Mouse (Mus musculus) forebrain, embryonic 15.5 days (tissue): ENCODE data around the gene Dhx34. TPM values are rescaled to one million over a fixed set of nuclear protein-coding genes. Genes with fewer than 3 reads are reported as not detected.

ENCODE experiments used
- ATAC-seq: fragments of 200-750 bp; cut with Nextera tagmentation; replicated peaks from 2 replicates; pipeline ENCODE4 v1.8.0; 2017; ENCODE audit warnings: mild to moderate bottlenecking, moderate TSS enrichment, moderate library complexity
- H3K27ac ChIP-seq: fragments of 300-500 bp; sonication (generic); replicated peaks from 2 replicates; pipeline ENCODE4 v1.5.1; 2015; ENCODE audit warnings: mild to moderate bottlenecking, inconsistent platforms
- H3K27me3 ChIP-seq: fragments of 300-500 bp; sonication (generic); 2 replicates; pipeline ENCODE4 v1.6.1; 2015; ENCODE audit warnings: inconsistent platforms
- H3K36me3 ChIP-seq: fragments of 300-500 bp; sonication (generic); 2 replicates; pipeline ENCODE4 v1.6.1; 2015; ENCODE audit warnings: mild to moderate bottlenecking, inconsistent platforms
- H3K4me1 ChIP-seq: fragments of 300-500 bp; sonication (generic); 2 replicates; pipeline ENCODE4 v1.6.1; 2015; ENCODE audit warnings: inconsistent platforms
- H3K4me2 ChIP-seq: fragments of 300-500 bp; sonication (generic); replicated peaks from 2 replicates; pipeline ENCODE4 v1.6.1; 2015; ENCODE audit warnings: mild to moderate bottlenecking, inconsistent platforms
- H3K4me3 ChIP-seq: fragments of 300-500 bp; sonication (generic); 2 replicates; pipeline ENCODE4 v1.5.1; 2015; ENCODE audit warnings: mild to moderate bottlenecking, inconsistent platforms
- H3K9ac ChIP-seq: fragments of 300-500 bp; sonication (generic); replicated peaks from 2 replicates; pipeline ENCODE4 v1.6.1; 2015; ENCODE audit warnings: mild to moderate bottlenecking, inconsistent platforms
- H3K9me3 ChIP-seq: fragments of 300-500 bp; sonication (generic); 2 replicates; pipeline ENCODE4 v1.6.1; 2016; ENCODE audit warnings: inconsistent platforms
- WGBS: fragments of 180-500 bp; shearing (Covaris S2); methylation state at CpG from one replicate; pipeline ENCODE4 v1.1.7; 2015; ENCODE audit warnings: mixed read lengths; 5-methylcytosine and 5-hydroxymethylcytosine counted together
- polyA plus RNA-seq: library from polyadenylated mRNA; unstranded; fragments of >200 nt; fragmentation: Nextera tagmentation; extraction: Ambion mirVana; gene quantifications from 2 replicates; pipeline ENCODE4 v1.2.1, GENCODE M21; 2015

Gene Dhx34
- polyA plus RNA-seq, 1 experiment from 2014 or later = 15.3 TPM

- peak overlapping the region; percentile 39; the same call in 1 of the 2 replicates for H3K27ac ChIP-seq
- H3K9me3 ChIP-seq = no peaks in the 10 kb centered on the region
- 71% methylated on average over 9 of the region's 9 CpGs for WGBS
- H3K9ac ChIP-seq = no peak overlapping the region
- no peaks in the 10 kb centered on the region for H3K36me3 ChIP-seq
- ATAC-seq = no peak; the same call in 1 of the 2 replicates
- no peak overlapping the region for H3K4me3 ChIP-seq
- peaks cover 18% of the 10 kb centered on the region; the same call in 1 of the 2 replicates for H3K27me3 ChIP-seq
- H3K4me2 ChIP-seq = no peak overlapping the region
- H3K4me1 ChIP-seq = peaks cover 12% of the 10 kb centered on the region
Observed at GRCm38 (mm10) chr7:16155132-16155872, 66.5 kb downstream of the Dhx34 start.

DNA sequence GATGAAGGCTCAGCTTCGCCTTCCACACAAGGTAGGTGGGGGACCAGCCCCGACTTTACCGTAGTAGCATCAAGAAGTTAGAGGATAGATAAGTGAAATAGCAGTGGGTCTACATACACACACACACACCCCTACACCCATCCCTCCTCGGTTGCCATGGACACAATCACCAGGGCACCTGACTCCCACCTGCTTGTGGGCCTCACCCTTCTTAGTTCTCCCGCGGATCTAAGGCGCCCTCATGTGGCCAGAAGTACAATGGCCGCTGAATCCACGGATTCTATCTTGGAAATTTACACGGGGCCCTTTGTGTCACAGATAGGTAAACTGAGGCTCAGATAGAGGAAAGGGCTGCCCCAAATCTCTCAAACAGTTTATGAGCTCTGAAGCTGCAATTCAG is 68.3 kb downstream of the Dhx34 start:
- WGBS = 17% methylated on average over 10 of the region's 10 CpGs
- no peaks in the 10 kb centered on the region for H3K36me3 ChIP-seq
- no peak overlapping the region for H3K9ac ChIP-seq
- H3K27me3 ChIP-seq = peaks cover 6% of the 10 kb centered on the region; the same call in 1 of the 2 replicates
- no peak overlapping the region for H3K4me3 ChIP-seq
- H3K27ac ChIP-seq = peak overlapping the region; percentile 23; the same call in 1 of the 2 replicates
- no peaks in the 10 kb centered on the region for H3K9me3 ChIP-seq
- peaks cover 26% of the 10 kb centered on the region for H3K4me1 ChIP-seq
- H3K4me2 ChIP-seq = no peak overlapping the region
- peak; percentile 82 for ATAC-seq

DNA sequence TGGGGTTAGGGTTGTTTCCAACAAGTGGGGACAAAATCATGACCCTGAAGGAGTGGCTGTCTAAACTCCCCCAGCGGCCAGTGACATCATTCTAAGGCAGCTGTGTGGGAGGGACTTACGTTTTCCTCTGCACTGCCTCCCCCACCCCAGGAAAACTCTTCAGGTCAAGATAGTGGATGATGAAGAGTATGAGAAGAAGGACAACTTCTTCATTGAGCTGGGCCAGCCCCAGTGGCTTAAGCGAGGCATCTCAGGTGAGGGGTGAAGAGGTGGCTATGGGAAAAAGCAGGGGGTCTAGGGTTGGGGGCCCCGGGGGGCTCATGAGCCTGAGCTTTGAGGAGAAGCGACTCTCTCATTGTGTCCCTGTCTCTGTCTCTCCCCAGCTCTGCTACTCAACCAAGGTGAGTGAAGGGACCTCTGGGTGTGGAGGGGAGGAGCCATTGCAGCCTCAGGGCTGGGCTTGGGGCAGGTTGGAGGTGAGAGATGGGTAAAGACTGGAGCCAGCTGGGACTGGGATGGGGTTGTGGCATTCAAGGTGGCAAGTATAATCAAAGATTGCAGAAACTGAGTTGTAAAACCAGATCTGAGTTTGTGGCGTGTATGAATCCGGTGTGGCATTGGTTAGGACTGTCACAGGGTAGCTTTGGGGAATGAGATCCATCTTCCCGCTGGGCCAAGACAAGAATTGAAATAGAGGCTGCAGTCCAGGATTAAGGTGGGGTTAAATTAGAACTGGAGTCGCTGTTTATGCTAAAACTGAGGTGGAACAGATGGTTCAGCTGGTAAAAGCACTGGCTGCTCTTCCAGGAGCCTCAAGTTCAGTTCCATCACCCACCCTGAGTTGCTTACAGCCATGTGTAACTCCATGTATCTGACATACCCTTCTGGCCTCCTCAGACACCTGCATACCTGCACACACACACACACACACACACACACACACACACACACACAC is 71.4 kb downstream of the Dhx34 start:
- Histone ChIP-seq H3K36me3 (no peaks in the 10 kb centered on the region), H3K4me2 (no peak overlapping the region), H3K9me3 (no peaks in the 10 kb centered on the region), H3K27ac (0 out of 2 replicates have a peak overlapping the region, but pooled peaks have one; percentile 4), H3K9ac (no peak overlapping the region), H3K4me3 (no peak overlapping the region), H3K4me1 (peaks cover 45% of the 10 kb centered on the region), H3K27me3 (no peaks in the 10 kb centered on the region)
- no peak for ATAC-seq
- WGBS = 79% methylated on average over 9 of the region's 9 CpGs

DNA sequence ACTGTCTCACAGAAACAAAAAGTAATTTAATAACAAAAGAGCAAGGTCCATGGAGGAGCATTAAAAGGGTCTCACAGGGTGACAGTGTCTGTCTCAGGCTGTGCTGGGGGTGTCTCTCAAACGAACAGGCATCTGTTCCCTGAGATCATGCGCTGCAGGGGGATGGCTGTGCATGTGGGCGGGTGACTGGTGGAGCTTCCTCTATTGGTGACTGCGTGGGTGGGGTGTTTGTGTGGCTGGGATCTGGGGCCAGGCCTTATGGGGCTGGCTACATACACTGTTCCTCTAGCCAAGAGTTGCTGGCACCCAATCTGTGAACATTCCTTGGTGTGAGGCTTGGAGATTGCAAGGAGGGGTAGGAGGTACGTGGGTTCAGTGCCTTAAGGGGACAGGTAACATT is 72.6 kb downstream of the Dhx34 start:
- Histone ChIP-seq H3K36me3 (0 out of 2 replicates have a peak, but pooled peaks cover 5% of the 10 kb centered on the region), H3K9ac (no peak overlapping the region), H3K4me3 (no peak overlapping the region), H3K27ac (peak overlapping the region; percentile 75), H3K4me2 (no peak overlapping the region), H3K4me1 (peaks cover 38% of the 10 kb centered on the region), H3K9me3 (no peaks in the 10 kb centered on the region), H3K27me3 (no peaks in the 10 kb centered on the region)
- WGBS = 45% methylated on average over 5 of the region's 5 CpGs
- ATAC-seq = peak; percentile 43

DNA sequence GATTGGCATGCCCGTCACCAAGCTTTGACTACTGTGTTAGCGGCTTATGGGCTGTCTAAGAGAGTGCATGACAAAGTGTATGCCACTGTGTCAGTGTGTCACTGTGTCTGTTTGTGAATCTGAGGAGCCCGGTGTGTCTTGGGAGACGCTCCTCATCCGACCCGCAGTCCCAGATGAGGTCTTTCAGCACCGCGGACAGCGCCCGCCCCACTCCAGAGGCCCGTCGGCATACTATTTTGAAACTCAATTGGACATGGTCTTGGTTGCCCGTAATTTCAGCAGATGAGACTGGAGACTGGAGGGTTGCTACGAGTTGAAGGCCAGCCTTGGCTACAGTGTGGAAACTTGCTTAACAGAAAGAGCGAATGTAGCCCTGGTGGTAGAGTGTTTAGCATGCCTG is 74.2 kb downstream of the Dhx34 start:
- 12% methylated on average over 15 of the region's 15 CpGs for whole genome bisulfite sequencing
- H3K4me3 ChIP-seq = no peak overlapping the region
- H3K4me1 ChIP-seq = peaks cover 34% of the 10 kb centered on the region
- peak overlapping the region; percentile 50; the same call in 1 of the 2 replicates for H3K27ac ChIP-seq
- H3K9ac ChIP-seq = no peak overlapping the region
- H3K36me3 ChIP-seq = 0 out of 2 replicates have a peak, but pooled peaks cover 5% of the 10 kb centered on the region
- no peaks in the 10 kb centered on the region for H3K9me3 ChIP-seq
- H3K4me2 ChIP-seq = no peak overlapping the region
- no peak for ATAC-seq
- H3K27me3 ChIP-seq = no peaks in the 10 kb centered on the region

Other genes starting within 250 kb of the Dhx34 start
- gene Bicra, start 174.1 kb downstream of the Dhx34 start, polyA plus RNA-seq = 10.1 and 10.7 TPM in 2 replicates
- gene Zfp541, start 160.2 kb downstream of the Dhx34 start, polyA plus RNA-seq = 0.09 TPM in 1 of 2 replicates, not detected in the other
- 186 and 200 TPM in 2 replicates for gene Napa, start 123.6 kb downstream of the Dhx34 start, polyA plus RNA-seq
- 43.0 and 43.7 TPM in 2 replicates for gene Kptn, start 102.1 kb downstream of the Dhx34 start, polyA plus RNA-seq
- gene Slc8a2, start 92.2 kb downstream of the Dhx34 start, polyA plus RNA-seq = 0.96 and 1.1 TPM in 2 replicates
- 110 and 116 TPM in 2 replicates for gene Meis3, start 46.9 kb downstream of the Dhx34 start, polyA plus RNA-seq
- gene C5ar2, start 22.1 kb upstream of the Dhx34 start, polyA plus RNA-seq = 0.06 TPM in 1 of 2 replicates, not detected in the other
- gene C5ar1, start 37.5 kb upstream of the Dhx34 start, polyA plus RNA-seq = 1.1 and 1.3 TPM in 2 replicates
- gene Inafm1, start 51.6 kb upstream of the Dhx34 start, polyA plus RNA-seq = 27.0 and 27.5 TPM in 2 replicates
- 31.1 and 35.5 TPM in 2 replicates for gene Ccdc9, start 64.8 kb upstream of the Dhx34 start, polyA plus RNA-seq
- 16.7 and 18.5 TPM in 2 replicates for gene Bbc3, start 86.4 kb upstream of the Dhx34 start, polyA plus RNA-seq
- 290 and 303 TPM in 2 replicates for gene Sae1, start 165.8 kb upstream of the Dhx34 start, polyA plus RNA-seq
- gene Zc3h4, start 178.9 kb upstream of the Dhx34 start, polyA plus RNA-seq = 22.3 and 25.2 TPM in 2 replicates
- 63.5 and 70.2 TPM in 2 replicates for gene Tmem160, start 230.7 kb upstream of the Dhx34 start, polyA plus RNA-seq